In genomic region chr11:85812201-85812966, GRCm38 (mm10) we compare ENCODE assay signal across 16 mouse cellular contexts. TPM values are rescaled to one million over a fixed set of nuclear protein-coding genes. Genes with fewer than 3 reads are reported as not detected.
DNase-seq lines count a peak whose midpoint lies in the region; ATAC-seq and TF ChIP-seq lines count a peak whose summit lies in the region.
"Had no signal": no experiment of that assay in that cellular context is flagged by ENCODE, and none has a peak within 500 bp of the region (broad histone marks: within the 10 kb centered on the region; RNA-seq: fewer than 3 reads in every experiment).

No protein-coding gene starts in this region.

- no peak overlapping the region for H3K4me2 ChIP-seq in liver, embryonic 11.5 days
- H3K4me2 ChIP-seq: hindbrain, embryonic 12.5 days had no signal

- no peak overlapping the region for H3K4me3 ChIP-seq in liver, adult 2 months (ENCODE audit: insufficient read depth, low read depth, low read length)
- no peak overlapping the region for H3K4me3 ChIP-seq in liver, embryonic 11.5 days (ENCODE audit: low read depth, low read length)
- H3K4me3 ChIP-seq in bone marrow macrophage, adult 2 months (ENCODE audit: insufficient read depth, low read length) = no peak overlapping the region
- H3K4me3 ChIP-seq in midbrain, embryonic 10.5 days = no peak overlapping the region
- H3K4me3 ChIP-seq: heart, embryonic 10.5 days; hindbrain, embryonic 12.5 days had no signal

- H3K36me3 ChIP-seq in liver, adult 2 months (ENCODE audit: control insufficient read depth, insufficient read depth, low read length) = no peaks in the 10 kb centered on the region
- H3K36me3 ChIP-seq in liver, embryonic 11.5 days (ENCODE audit: control insufficient read depth, insufficient read depth, low read length) = no peaks in the 10 kb centered on the region
- H3K36me3 ChIP-seq in midbrain, embryonic 10.5 days = no peaks in the 10 kb centered on the region
- H3K36me3 ChIP-seq: G1E; heart, embryonic 10.5 days; hindbrain, embryonic 12.5 days had no signal

- TF ChIP-seq CTCF in liver, adult 2 months (IDR thresholded peaks at IDR 0.05; ENCODE audit: low read depth, low read length) = no peak
- TF ChIP-seq CTCF in bone marrow macrophage, adult 2 months (IDR thresholded peaks at IDR 0.05; ENCODE audit: low read depth, low read length) = no peak

- H3K79me2 ChIP-seq in liver, adult 2 months (ENCODE audit: control insufficient read depth, insufficient read depth, low read length) = no peaks in the 10 kb centered on the region

- 44% methylated on average over 12 of the region's 12 CpGs for WGBS in liver, adult 2 months
- WGBS in liver, embryonic 11.5 days = 78% methylated on average over 12 of the region's 12 CpGs
- 93% methylated on average over 12 of the region's 12 CpGs for whole genome bisulfite sequencing in midbrain, embryonic 10.5 days

- DNase-seq in liver, adult 2 months (ENCODE audit: extremely low read depth, low read depth, low spot score) = peak; percentile 76
- no peak for DNase-seq in liver, embryonic 11.5 days (ENCODE audit: low spot score)
- peak; percentile 91 to 92 for DNase-seq in kidney, adult 8-10 months
- peak; percentile 60 for DNase-seq in lung, postnatal 36 days
- DNase-seq in midbrain, embryonic 10.5 days (ENCODE audit: low spot score) = no peak
- no peak for DNase-seq in frontal cortex, postnatal 25 days (ENCODE audit: low spot score in 2 of 2)
- no peak for DNase-seq in embryo, embryonic 10 days (ENCODE audit: low spot score)
- DNase-seq: cerebellum, postnatal 36 days; spleen, adult 18-20 months had no signal

- no peaks in the 10 kb centered on the region for H3K27me3 ChIP-seq in liver, adult 2 months (ENCODE audit: control insufficient read depth, insufficient read depth, low read length)
- H3K27me3 ChIP-seq in liver, embryonic 11.5 days (replicated peaks; ENCODE audit: control insufficient read depth, insufficient read depth, low read length) = 0 out of 2 replicates have a peak, but pooled peaks cover 3% of the 10 kb centered on the region
- H3K27me3 ChIP-seq in midbrain, embryonic 10.5 days (ENCODE audit: low read depth, poor library complexity, severe bottlenecking) = peaks cover 42% of the 10 kb centered on the region

- H3K27ac ChIP-seq in liver, adult 2 months (replicated peaks; ENCODE audit: insufficient read depth, low read depth, low read length) = no peak overlapping the region
- no peak overlapping the region for H3K27ac ChIP-seq in liver, embryonic 11.5 days (ENCODE audit: low read depth, low read length)
- peak overlapping the region; percentile 85 for H3K27ac ChIP-seq in bone marrow macrophage, adult 2 months (ENCODE audit: insufficient read depth, low read depth, low read length)
- no peak overlapping the region for H3K27ac ChIP-seq in midbrain, embryonic 10.5 days (replicated peaks)
- H3K27ac ChIP-seq: heart, embryonic 10.5 days; hindbrain, embryonic 12.5 days had no signal

- TF ChIP-seq POLR2A in liver, adult 2 months (IDR thresholded peaks at IDR 0.05; ENCODE audit: extremely low read depth, insufficient read depth, low read length) = no peak
- no peak for TF ChIP-seq POLR2A in bone marrow macrophage, adult 2 months (IDR thresholded peaks at IDR 0.05; ENCODE audit: borderline replicate concordance, low read depth, low read length)

- no peaks in the 10 kb centered on the region for H3K9me3 ChIP-seq in liver, embryonic 11.5 days (ENCODE audit: control insufficient read depth, low read length)
- H3K9me3 ChIP-seq in midbrain, embryonic 10.5 days (replicated peaks) = no peaks in the 10 kb centered on the region
- H3K9me3 ChIP-seq: G1E; heart, embryonic 10.5 days; hindbrain, embryonic 12.5 days had no signal

- peaks cover 7% of the 10 kb centered on the region for H3K4me1 ChIP-seq in liver, adult 2 months (ENCODE audit: control insufficient read depth, insufficient read depth, low read length)
- no peaks in the 10 kb centered on the region; the same call in 1 of the 2 replicates for H3K4me1 ChIP-seq in liver, embryonic 11.5 days (replicated peaks; ENCODE audit: control insufficient read depth, insufficient read depth, low read length)
- peaks cover 35% of the 10 kb centered on the region for H3K4me1 ChIP-seq in bone marrow macrophage, adult 2 months (ENCODE audit: control insufficient read depth, insufficient read depth, low read length)
- peaks cover 15% of the 10 kb centered on the region for H3K4me1 ChIP-seq in midbrain, embryonic 10.5 days

- no peak overlapping the region for H3K9ac ChIP-seq in liver, adult 2 months (ENCODE audit: low read depth, low read length)
- no peak overlapping the region for H3K9ac ChIP-seq in liver, embryonic 11.5 days (ENCODE audit: low read depth, low read length)
- H3K9ac ChIP-seq: hindbrain, embryonic 12.5 days had no signal

- ATAC-seq in liver, embryonic 11.5 days (replicated peaks; ENCODE audit: low FRiP score) = no peak
- ATAC-seq: activated CD4-positive, CD25-positive, alpha-beta regulatory T cell, adult 4 months had no signal

RNA-seq across cellular contexts. Expression of gene Tbx2, which starts 20.0 kb away (rescaled TPM):
- total RNA-seq in liver, adult 2 months (2014; rRNA removed) = 1.3 and 1.4 TPM in 2 replicates
- 2.4 and 3.0 TPM in 2 replicates for polyA plus RNA-seq in liver, adult 2 months (2012; rRNA removed)
- 2.7 and 3.2 TPM in 2 replicates for polyA plus RNA-seq in liver, embryonic 11.5 days (2014; fragmentation: Nextera tagmentation; extraction: Ambion mirVana)
- 0.20 TPM in 1 of 2 replicates, not detected in the other for polyA plus RNA-seq in bone marrow macrophage, adult 2 months (2012; ENCODE audit: insufficient read depth, insufficient read length, missing spikeins)
- polyA plus RNA-seq in midbrain, embryonic 10.5 days (2016; fragmentation: Nextera tagmentation; extraction: Ambion mirVana) = 0.27 and 0.43 TPM in 2 replicates

RNA-seq across cellular contexts. Expression of gene Gm11444, which starts 37.7 kb away (rescaled TPM):
- total RNA-seq in liver, adult 2 months (2014; rRNA removed) = not detected in 2 replicates
- polyA plus RNA-seq in liver, adult 2 months (2012; rRNA removed) = not detected in 2 replicates
- polyA plus RNA-seq in liver, embryonic 11.5 days (2014; fragmentation: Nextera tagmentation; extraction: Ambion mirVana) = not detected in 2 replicates
- not detected in 2 replicates for polyA plus RNA-seq in bone marrow macrophage, adult 2 months (2012; ENCODE audit: insufficient read depth, insufficient read length, missing spikeins)
- polyA plus RNA-seq in midbrain, embryonic 10.5 days (2016; fragmentation: Nextera tagmentation; extraction: Ambion mirVana) = not detected in 2 replicates
- total RNA-seq: G1E; layer of hippocampus, adult 8-10 months; left cerebral cortex, postnatal 36 days had no signal
- polyA plus RNA-seq: G1E; heart, embryonic 10.5 days; hindbrain, embryonic 12.5 days had no signal

Comparison
In these comparisons a context has a peak if more than half of its experiments do, and no peak if none do; other contexts are left out.
1. DNase-seq: peak in liver, adult 2 months (single experiment), kidney, adult 8-10 months (2 of 2) and lung, postnatal 36 days (single experiment); none in liver, embryonic 11.5 days (single experiment), midbrain, embryonic 10.5 days (single experiment), frontal cortex, postnatal 25 days (0 of 2) and embryo, embryonic 10 days (single experiment).